Mouse (Mus musculus) E14TG2a.4 (cell line): ENCODE data around the gene Amer1.

Experiments
- H3K27me3 ChIP-seq: 2 replicates; pipeline ENCODE4 v1.6.1; 2014; ENCODE audit warnings: low read length, control low read depth; ENCODE audit not compliant: insufficient read depth
- H3K36me3 ChIP-seq: 2 replicates; pipeline ENCODE4 v1.6.1; 2014; ENCODE audit warnings: low read length, control low read depth; ENCODE audit not compliant: insufficient read depth
- H3K4me1 ChIP-seq: replicated peaks from 2 replicates; pipeline ENCODE4 v1.6.1; 2014; ENCODE audit warnings: low read depth, low read length, control low read depth
- H3K4me3 ChIP-seq: replicated peaks from 2 replicates; pipeline ENCODE4 v1.5.1; 2014; ENCODE audit warnings: mild to moderate bottlenecking, low read length
- H3K9me3 ChIP-seq: 2 replicates; pipeline ENCODE4 v1.6.1; 2014; ENCODE audit warnings: low read length, control low read depth
- CTCF ChIP-seq: conservative IDR thresholded peaks from 2 replicates; pipeline ENCODE4 v1.5.1; 2014; ENCODE audit warnings: low read length
- NANOG ChIP-seq: IDR thresholded peaks from 2 replicates; pipeline ENCODE4 v1.6.1; 2014; ENCODE audit warnings: borderline replicate concordance, low read length, mixed read lengths
- POU5F1 ChIP-seq: IDR thresholded peaks from 2 replicates; pipeline ENCODE4 v1.6.1; 2014; ENCODE audit warnings: low read length, borderline replicate concordance

Gene Amer1

GRCm38 (mm10) chrX:95437236-95437635 is 7.4 kb downstream of the Amer1 start:
- H3K4me3 ChIP-seq = no peak overlapping the region
- no peaks in the 10 kb centered on the region for H3K27me3 ChIP-seq
- no peaks in the 10 kb centered on the region for H3K36me3 ChIP-seq
- H3K9me3 ChIP-seq = no peaks in the 10 kb centered on the region
- TF ChIP-seq POU5F1 (no peak), NANOG (no peak), CTCF (no peak)
- peaks cover 6% of the 10 kb centered on the region; the same call in 1 of the 2 replicates for H3K4me1 ChIP-seq

DNA sequence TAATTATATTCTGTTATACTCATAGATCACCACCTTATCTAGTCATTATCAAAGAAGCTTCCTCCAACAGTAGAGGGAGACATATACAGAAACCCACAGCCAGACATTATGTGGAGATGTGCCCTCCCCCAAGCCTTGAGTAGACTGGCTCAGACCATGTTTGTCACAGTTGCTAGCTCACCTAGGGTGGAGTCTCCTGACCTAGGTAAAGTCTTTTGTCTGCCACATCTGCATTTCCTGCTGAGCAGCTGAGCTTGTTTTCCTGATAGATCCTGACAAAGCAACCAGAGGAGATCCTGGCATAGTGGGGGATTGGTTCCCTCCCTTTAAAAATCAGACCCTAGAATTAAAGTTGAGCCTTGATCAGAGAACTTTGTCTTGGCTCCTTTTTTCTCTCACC is 71.6 kb downstream of the Amer1 start:
- Histone ChIP-seq H3K9me3 (no peaks in the 10 kb centered on the region; the same call in 1 of the 2 replicates), H3K27me3 (no peaks in the 10 kb centered on the region), H3K36me3 (no peaks in the 10 kb centered on the region), H3K4me3 (no peak overlapping the region), H3K4me1 (peaks cover 3% of the 10 kb centered on the region)
- no peak for TF ChIP-seq CTCF
- TF ChIP-seq POU5F1 = no peak
- no peak for TF ChIP-seq NANOG
